Mouse (Mus musculus): ENCODE measurements at regions not wholly inside any gene's neighbourhood (a gene's known extent, or its start where the extent isn't known, plus 50 kb on each side); places are given as distances from the start of the nearest gene placed in this dataset.

GRCm38 (mm10) chr10:126373906-126374305 lies 407.9 kb downstream of the Lrig3 start:
- H3K9ac ChIP-seq (ENCODE audit: low read depth, poor library complexity, severe bottlenecking), result no peak overlapping the region
- no peak overlapping the region for H3K27ac ChIP-seq (ENCODE audit: insufficient read depth, low read length)
- H3K9me3 ChIP-seq (replicated peaks; ENCODE audit: control insufficient read depth, insufficient read depth, low read length, poor library complexity, severe bottlenecking), result no peaks in the 10 kb centered on the region; the same call in 1 of the 2 replicates
- H3K36me3 ChIP-seq (ENCODE audit: control insufficient read depth, insufficient read depth, low read length, poor library complexity, severe bottlenecking), result no peaks in the 10 kb centered on the region
- H3K27me3 ChIP-seq (ENCODE audit: control insufficient read depth, insufficient read depth, low read length, poor library complexity, severe bottlenecking), result no peaks in the 10 kb centered on the region; the same call in 1 of the 2 replicates
- no peaks in the 10 kb centered on the region for H3K4me1 ChIP-seq (ENCODE audit: control insufficient read depth, insufficient read depth, low read length)
- TF ChIP-seq EP300 (IDR thresholded peaks at IDR 0.05; ENCODE audit: insufficient read depth, low read depth, low read length), result no peak
- no peak for TF ChIP-seq CTCF (IDR thresholded peaks at IDR 0.05; ENCODE audit: low read depth, low read length)
- TF ChIP-seq POLR2A (IDR thresholded peaks at IDR 0.05; ENCODE audit: insufficient read depth, low read length), result no peak
- H3K4me3 ChIP-seq (ENCODE audit: low read depth, low read length), result no peak overlapping the region

GRCm38 (mm10) chr10:126371881-126372280 lies 405.9 kb downstream of the Lrig3 start:
- TF ChIP-seq POLR2A (IDR thresholded peaks at IDR 0.05; ENCODE audit: insufficient read depth, low read length) (no peak), CTCF (IDR thresholded peaks at IDR 0.05; ENCODE audit: low read depth, low read length) (no peak), EP300 (IDR thresholded peaks at IDR 0.05; ENCODE audit: insufficient read depth, low read depth, low read length) (no peak)
- H3K27ac ChIP-seq (ENCODE audit: insufficient read depth, low read length), result no peak overlapping the region
- H3K36me3 ChIP-seq (ENCODE audit: control insufficient read depth, insufficient read depth, low read length, poor library complexity, severe bottlenecking), result no peaks in the 10 kb centered on the region
- H3K9ac ChIP-seq (ENCODE audit: low read depth, poor library complexity, severe bottlenecking), result no peak overlapping the region
- no peaks in the 10 kb centered on the region; the same call in 1 of the 2 replicates for H3K27me3 ChIP-seq (ENCODE audit: control insufficient read depth, insufficient read depth, low read length, poor library complexity, severe bottlenecking)
- H3K9me3 ChIP-seq (replicated peaks; ENCODE audit: control insufficient read depth, insufficient read depth, low read length, poor library complexity, severe bottlenecking), result no peaks in the 10 kb centered on the region; the same call in 1 of the 2 replicates
- no peaks in the 10 kb centered on the region for H3K4me1 ChIP-seq (ENCODE audit: control insufficient read depth, insufficient read depth, low read length)
- H3K4me3 ChIP-seq (ENCODE audit: low read depth, low read length), result no peak overlapping the region

GRCm38 (mm10) chr10:126349076-126349475 lies 383.1 kb downstream of the Lrig3 start:
- Histone ChIP-seq H3K27ac (ENCODE audit: insufficient read depth, low read length) (no peak overlapping the region), H3K4me1 (ENCODE audit: control insufficient read depth, insufficient read depth, low read length) (no peaks in the 10 kb centered on the region), H3K9ac (ENCODE audit: low read depth, poor library complexity, severe bottlenecking) (no peak overlapping the region), H3K4me3 (ENCODE audit: low read depth, low read length) (no peak overlapping the region), H3K36me3 (ENCODE audit: control insufficient read depth, insufficient read depth, low read length, poor library complexity, severe bottlenecking) (no peaks in the 10 kb centered on the region), H3K9me3 (replicated peaks; ENCODE audit: control insufficient read depth, insufficient read depth, low read length, poor library complexity, severe bottlenecking) (peaks cover 2% of the 10 kb centered on the region; the same call in 1 of the 2 replicates), H3K27me3 (ENCODE audit: control insufficient read depth, insufficient read depth, low read length, poor library complexity, severe bottlenecking) (no peaks in the 10 kb centered on the region)
- no peak for TF ChIP-seq EP300 (IDR thresholded peaks at IDR 0.05; ENCODE audit: insufficient read depth, low read depth, low read length)
- no peak for TF ChIP-seq CTCF (IDR thresholded peaks at IDR 0.05; ENCODE audit: low read depth, low read length)
- TF ChIP-seq POLR2A (IDR thresholded peaks at IDR 0.05; ENCODE audit: insufficient read depth, low read length), result no peak

GRCm38 (mm10) chr10:126337426-126337825 lies 371.5 kb downstream of the Lrig3 start:
- H3K4me1 ChIP-seq (ENCODE audit: control insufficient read depth, insufficient read depth, low read length), result no peaks in the 10 kb centered on the region
- no peak for TF ChIP-seq EP300 (IDR thresholded peaks at IDR 0.05; ENCODE audit: insufficient read depth, low read depth, low read length)
- TF ChIP-seq CTCF (IDR thresholded peaks at IDR 0.05; ENCODE audit: low read depth, low read length), result no peak
- TF ChIP-seq POLR2A (IDR thresholded peaks at IDR 0.05; ENCODE audit: insufficient read depth, low read length), result no peak
- peaks cover 9% of the 10 kb centered on the region; the same call in 1 of the 2 replicates for H3K9me3 ChIP-seq (replicated peaks; ENCODE audit: control insufficient read depth, insufficient read depth, low read length, poor library complexity, severe bottlenecking)
- H3K36me3 ChIP-seq (ENCODE audit: control insufficient read depth, insufficient read depth, low read length, poor library complexity, severe bottlenecking), result no peaks in the 10 kb centered on the region
- H3K4me3 ChIP-seq (ENCODE audit: low read depth, low read length), result no peak overlapping the region
- H3K27ac ChIP-seq (ENCODE audit: insufficient read depth, low read length), result no peak overlapping the region
- no peak overlapping the region for H3K9ac ChIP-seq (ENCODE audit: low read depth, poor library complexity, severe bottlenecking)
- no peaks in the 10 kb centered on the region; the same call in 1 of the 2 replicates for H3K27me3 ChIP-seq (ENCODE audit: control insufficient read depth, insufficient read depth, low read length, poor library complexity, severe bottlenecking)

- H3K4me1 ChIP-seq (ENCODE audit: control insufficient read depth, insufficient read depth, low read length), result no peaks in the 10 kb centered on the region
- 0 out of 2 replicates have a peak, but pooled peaks cover under 1% of the 10 kb centered on the region for H3K9me3 ChIP-seq (replicated peaks; ENCODE audit: control insufficient read depth, insufficient read depth, low read length, poor library complexity, severe bottlenecking)
- H3K27me3 ChIP-seq (ENCODE audit: control insufficient read depth, insufficient read depth, low read length, poor library complexity, severe bottlenecking), result no peaks in the 10 kb centered on the region; the same call in none of the 2 replicates
- H3K9ac ChIP-seq (ENCODE audit: low read depth, poor library complexity, severe bottlenecking), result no peak overlapping the region
- TF ChIP-seq CTCF (IDR thresholded peaks at IDR 0.05; ENCODE audit: low read depth, low read length) (no peak), EP300 (IDR thresholded peaks at IDR 0.05; ENCODE audit: insufficient read depth, low read depth, low read length) (no peak), POLR2A (IDR thresholded peaks at IDR 0.05; ENCODE audit: insufficient read depth, low read length) (no peak)
- H3K27ac ChIP-seq (ENCODE audit: insufficient read depth, low read length), result no peak overlapping the region
- no peaks in the 10 kb centered on the region for H3K36me3 ChIP-seq (ENCODE audit: control insufficient read depth, insufficient read depth, low read length, poor library complexity, severe bottlenecking)
- H3K4me3 ChIP-seq (ENCODE audit: low read depth, low read length), result no peak overlapping the region
These were observed 367.8 kb downstream of the Lrig3 start for GRCm38 (mm10) chr10:126333786-126334185.

GRCm38 (mm10) chr10:126330305-126330969 lies 364.5 kb downstream of the Lrig3 start:
- Histone ChIP-seq H3K27ac (ENCODE audit: insufficient read depth, low read length) (no peak overlapping the region), H3K27me3 (ENCODE audit: control insufficient read depth, insufficient read depth, low read length, poor library complexity, severe bottlenecking) (no peaks in the 10 kb centered on the region; the same call in none of the 2 replicates), H3K4me3 (ENCODE audit: low read depth, low read length) (no peak overlapping the region), H3K36me3 (ENCODE audit: control insufficient read depth, insufficient read depth, low read length, poor library complexity, severe bottlenecking) (no peaks in the 10 kb centered on the region), H3K9ac (ENCODE audit: low read depth, poor library complexity, severe bottlenecking) (no peak overlapping the region), H3K4me1 (ENCODE audit: control insufficient read depth, insufficient read depth, low read length) (no peaks in the 10 kb centered on the region), H3K9me3 (replicated peaks; ENCODE audit: control insufficient read depth, insufficient read depth, low read length, poor library complexity, severe bottlenecking) (no peaks in the 10 kb centered on the region)
- TF ChIP-seq EP300 (IDR thresholded peaks at IDR 0.05; ENCODE audit: insufficient read depth, low read depth, low read length), result no peak
- TF ChIP-seq CTCF (IDR thresholded peaks at IDR 0.05; ENCODE audit: low read depth, low read length), result peak; percentile 60
